Mouse (Mus musculus) liver, embryonic 16.5 days (tissue): Measurements from ENCODE around the gene Prkd2. TPM values are rescaled to one million over a fixed set of nuclear protein-coding genes. Genes with fewer than 3 reads are reported as not detected.
A peak's percentile ranks its signal among the peaks of the same experiment; 100 is the strongest.

Experiments
- ATAC-seq: fragments of 200-750 bp; cut with Nextera tagmentation; 2 replicates; pipeline ENCODE4 v1.8.0; 2017; ENCODE audit warnings: low read depth, mild to moderate bottlenecking, moderate number of reproducible peaks, moderate library complexity
- H3K27ac ChIP-seq: fragments of 300-500 bp; sonication (generic); 2 replicates; pipeline ENCODE4 v1.5.1; 2014; ENCODE audit warnings: mild to moderate bottlenecking, low read length
- H3K27me3 ChIP-seq: fragments of 300-500 bp; sonication (generic); 2 replicates; pipeline ENCODE4 v1.6.1; 2014; ENCODE audit warnings: low read depth, low read length, mixed read lengths; ENCODE audit not compliant: control insufficient read depth, insufficient read depth
- H3K36me3 ChIP-seq: fragments of 300-500 bp; sonication (generic); 2 replicates; pipeline ENCODE4 v1.6.1; 2014; ENCODE audit warnings: mild to moderate bottlenecking; ENCODE audit not compliant: control insufficient read depth, insufficient read depth
- H3K4me1 ChIP-seq: fragments of 300-500 bp; sonication (generic); 2 replicates; pipeline ENCODE4 v1.6.1; 2014; ENCODE audit warnings: low read depth, low read length, mixed read lengths; ENCODE audit not compliant: control insufficient read depth
- H3K4me2 ChIP-seq: fragments of 300-500 bp; sonication (generic); 2 replicates; pipeline ENCODE4 v1.6.1; 2014; ENCODE audit warnings: low read depth, low read length, mixed read lengths
- H3K4me3 ChIP-seq: fragments of 300-500 bp; sonication (generic); 2 replicates; pipeline ENCODE4 v1.5.1; 2014; ENCODE audit warnings: low read depth, mild to moderate bottlenecking, low read length
- H3K9ac ChIP-seq: fragments of 300-500 bp; sonication (generic); 2 replicates; pipeline ENCODE4 v1.6.1; 2014; ENCODE audit warnings: low read depth, low read length
- H3K9me3 ChIP-seq: fragments of 300-500 bp; sonication (generic); replicated peaks from 2 replicates; pipeline ENCODE4 v1.6.1; 2016; ENCODE audit warnings: low read length; ENCODE audit not compliant: control insufficient read depth
- WGBS: fragments of 180-500 bp; shearing (Covaris S2); extraction: QIAGEN DNeasy Blood & Tissue Kit; methylation state at CpG from one replicate; pipeline ENCODE4 v1.1.7; 2014; ENCODE audit not compliant: insufficient replicate concordance; 5-methylcytosine and 5-hydroxymethylcytosine counted together
- polyA plus RNA-seq: library from polyadenylated mRNA; unstranded; fragments of >200 nt; fragmentation: Nextera tagmentation; extraction: Ambion mirVana; gene quantifications from 2 replicates; pipeline ENCODE4 v1.2.1, GENCODE M21; 2015

Gene Prkd2
- polyA plus RNA-seq, 1 experiment from 2014 or later, result 3.6 TPM

DNA sequence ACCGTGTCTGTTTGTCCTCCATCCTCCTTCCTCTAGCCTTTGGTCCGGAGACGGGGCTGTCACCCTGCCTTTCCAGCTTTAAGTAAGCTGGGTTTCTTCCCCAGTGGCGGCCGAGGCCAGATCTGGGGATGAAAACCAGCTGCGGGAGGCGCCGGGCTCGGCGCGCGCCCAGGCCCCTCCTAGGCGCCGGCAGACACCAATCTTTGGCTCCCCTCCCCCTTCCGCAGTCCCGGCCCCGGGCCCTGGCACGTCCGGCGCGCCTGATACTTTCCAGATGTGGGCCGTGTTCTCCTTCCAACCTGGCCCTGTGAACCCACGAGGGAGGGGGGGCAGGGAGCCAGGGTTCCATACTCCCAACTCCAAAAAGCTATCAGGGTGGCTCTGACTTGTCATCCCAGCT is 48.2 kb downstream of the Prkd2 start:
- WGBS, result 3% methylated on average over 23 of the region's 23 CpGs

DNA sequence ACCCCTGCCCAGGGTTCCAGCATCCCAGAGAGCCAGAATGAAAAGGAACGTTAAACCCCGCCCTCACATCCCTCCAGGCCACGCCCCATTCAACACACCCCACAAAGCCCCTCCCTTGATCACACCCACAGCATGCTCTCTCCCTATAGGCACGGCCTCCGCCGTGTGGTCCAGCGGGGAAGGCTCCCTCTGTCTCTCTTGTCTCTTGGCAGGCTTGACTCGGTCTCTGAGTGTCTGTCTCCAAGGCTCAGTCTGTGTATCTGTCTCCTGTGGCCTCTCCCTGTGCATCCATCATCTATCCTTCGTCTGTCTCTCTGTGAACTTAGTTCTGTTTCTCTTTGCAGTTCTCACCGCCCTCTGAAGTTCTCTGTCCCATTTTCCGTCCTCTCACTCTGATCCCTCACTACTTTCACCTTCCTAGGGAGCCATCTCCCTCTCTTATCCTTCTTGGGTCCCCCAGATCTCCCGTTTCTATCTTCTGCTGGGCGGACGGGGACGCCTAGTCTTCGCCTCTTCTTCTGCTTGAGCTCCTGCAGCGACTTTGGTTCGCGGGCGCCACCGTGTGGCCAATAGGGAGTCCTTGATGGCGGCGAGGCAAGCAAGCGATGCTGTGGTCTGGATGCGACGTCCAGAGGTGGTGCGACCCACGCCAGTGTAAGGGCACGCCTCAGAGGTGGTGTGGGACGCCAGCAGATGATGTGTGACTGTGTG is 49.1 kb downstream of the Prkd2 start, which contains the start of gene Gng8:
TSS of gene Gng8 (plus strand) at position 146 of the 711 bp plus-strand sequence.
- H3K4me1 ChIP-seq, result peaks cover 9% of the 10 kb centered on the region
- peaks cover 57% of the 10 kb centered on the region for H3K27me3 ChIP-seq
- peak; percentile 82 for ATAC-seq
- no peaks in the 10 kb centered on the region for H3K9me3 ChIP-seq
- H3K4me3 ChIP-seq, result peak within 1 kb of the TSS; percentile 44
- H3K4me2 ChIP-seq, result peak within 1 kb of the TSS; percentile 80
- H3K36me3 ChIP-seq, result no peaks in the 10 kb centered on the region
- no peak within 1 kb of the TSS for H3K9ac ChIP-seq
- under 1% methylated on average over 30 of the region's 30 CpGs for WGBS
- H3K27ac ChIP-seq, result no peak within 1 kb of the TSS

More for the DNA sequence above, 48.2 kb downstream of the Prkd2 start:
- H3K36me3 ChIP-seq, result no peaks in the 10 kb centered on the region
- no peak overlapping the region for H3K4me2 ChIP-seq
- peaks cover 9% of the 10 kb centered on the region for H3K4me1 ChIP-seq
- no peak overlapping the region for H3K9ac ChIP-seq
- ATAC-seq, result no peak
- no peak overlapping the region for H3K27ac ChIP-seq
- H3K9me3 ChIP-seq, result peaks cover 3% of the 10 kb centered on the region
- peaks cover 65% of the 10 kb centered on the region for H3K27me3 ChIP-seq
- H3K4me3 ChIP-seq, result no peak overlapping the region

DNA sequence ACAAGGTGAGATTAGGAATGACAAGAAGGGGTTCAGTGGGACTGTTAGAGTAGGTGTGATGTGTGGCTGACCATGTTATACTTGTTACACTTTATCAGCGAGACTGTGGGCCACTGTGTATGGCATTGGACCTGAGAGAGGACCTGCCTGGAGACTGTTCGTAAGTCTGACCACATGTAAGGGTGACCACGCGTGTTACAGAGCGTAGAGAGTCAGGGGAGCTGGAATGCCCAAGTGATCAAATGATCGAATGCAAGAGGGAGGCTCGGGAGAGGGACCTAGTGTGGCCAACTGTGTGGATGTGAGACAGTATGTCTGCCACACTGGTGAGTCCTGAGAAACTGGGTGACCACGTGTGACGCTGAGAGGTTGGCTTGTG is 49.6 kb downstream of the Prkd2 start:
- no peak overlapping the region for H3K27ac ChIP-seq
- peaks cover 9% of the 10 kb centered on the region for H3K4me1 ChIP-seq
- 34% methylated on average over 9 of the region's 9 CpGs for WGBS
- no peaks in the 10 kb centered on the region for H3K9me3 ChIP-seq
- no peak overlapping the region for H3K9ac ChIP-seq
- no peak overlapping the region for H3K4me3 ChIP-seq
- H3K27me3 ChIP-seq, result peaks cover 55% of the 10 kb centered on the region
- H3K4me2 ChIP-seq, result peak overlapping the region; percentile 80; the same call in 1 of the 2 replicates
- H3K36me3 ChIP-seq, result no peaks in the 10 kb centered on the region
- ATAC-seq, result peak; percentile 1; the same call in 1 of the 2 replicates

DNA sequence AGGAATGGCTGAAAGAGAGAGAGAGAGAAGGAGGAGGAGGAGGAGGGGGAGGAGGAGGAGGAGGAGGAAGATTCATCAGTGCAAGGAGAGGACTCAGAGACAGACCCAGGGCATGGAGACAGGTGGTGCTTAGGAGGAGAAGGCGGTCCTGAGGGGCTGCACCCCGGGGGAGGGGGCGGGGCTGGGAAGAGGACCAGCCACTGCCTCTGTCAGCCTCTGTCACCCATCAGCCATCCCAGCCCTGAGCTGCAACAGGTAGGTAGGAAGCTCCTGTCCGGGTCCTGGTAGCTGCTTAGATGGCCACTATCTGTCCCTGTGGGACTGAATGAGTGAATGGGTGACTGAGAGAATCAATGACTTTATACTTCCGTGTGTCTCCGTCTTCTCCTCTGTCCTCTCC is 50.9 kb downstream of the Prkd2 start:
- Histone ChIP-seq H3K27me3 (peaks cover 46% of the 10 kb centered on the region), H3K9me3 (no peaks in the 10 kb centered on the region), H3K4me1 (peaks cover 9% of the 10 kb centered on the region), H3K27ac (no peak overlapping the region), H3K4me2 (no peak overlapping the region), H3K4me3 (no peak overlapping the region), H3K9ac (no peak overlapping the region), H3K36me3 (no peaks in the 10 kb centered on the region)
- no peak for ATAC-seq
- 12% methylated on average over 6 of the region's 6 CpGs for WGBS

DNA sequence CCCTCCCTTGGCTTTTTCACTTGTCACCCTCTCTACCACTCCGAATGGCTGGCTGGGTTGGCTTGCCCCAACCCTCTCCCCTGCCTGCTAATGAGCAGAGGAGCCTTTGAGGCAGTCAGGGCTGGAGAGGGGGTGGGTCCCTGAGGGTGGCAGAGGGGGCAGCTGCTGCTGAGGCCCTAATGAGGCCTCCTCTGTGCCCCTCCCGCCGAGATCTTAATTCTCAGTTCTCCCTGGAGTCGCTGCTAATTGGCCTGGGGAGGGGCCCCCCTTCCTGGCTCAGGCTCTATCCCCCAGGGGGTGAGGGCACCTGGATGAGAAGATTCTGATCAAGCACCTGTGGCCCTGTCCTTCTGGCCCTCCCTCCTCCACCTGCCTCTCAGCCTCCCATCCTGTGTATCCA is 51.6 kb downstream of the Prkd2 start:
- ATAC-seq, result no peak
- Histone ChIP-seq H3K9me3 (no peaks in the 10 kb centered on the region), H3K4me2 (no peak overlapping the region), H3K36me3 (no peaks in the 10 kb centered on the region), H3K9ac (no peak overlapping the region), H3K27me3 (peaks cover 42% of the 10 kb centered on the region), H3K4me1 (peaks cover 9% of the 10 kb centered on the region), H3K27ac (no peak overlapping the region), H3K4me3 (no peak overlapping the region)
- 7% methylated on average over 4 of the region's 4 CpGs for WGBS

DNA sequence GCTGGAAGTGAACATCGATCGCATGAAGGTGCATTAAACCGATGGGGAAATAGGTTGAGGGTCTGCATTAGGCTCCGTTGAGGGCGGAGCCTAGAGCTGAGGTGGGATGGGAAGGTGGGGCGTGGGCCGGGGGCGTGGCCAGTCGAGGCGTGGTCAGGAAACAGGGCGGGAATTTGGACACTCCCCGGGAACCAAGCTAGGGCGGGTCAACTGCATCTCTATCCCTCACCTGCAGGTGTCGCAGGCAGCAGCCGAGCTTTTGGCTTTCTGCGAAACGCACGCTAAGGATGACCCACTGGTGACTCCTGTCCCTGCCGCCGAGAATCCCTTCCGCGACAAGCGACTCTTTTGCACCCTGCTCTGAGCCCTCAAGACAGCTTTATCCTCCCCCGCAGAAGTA is 52.3 kb downstream of the Prkd2 start:
- Histone ChIP-seq H3K4me2 (0 out of 2 replicates have a peak overlapping the region, but pooled peaks have one; percentile 14), H3K36me3 (no peaks in the 10 kb centered on the region), H3K9me3 (no peaks in the 10 kb centered on the region), H3K9ac (no peak overlapping the region), H3K4me1 (peaks cover 9% of the 10 kb centered on the region), H3K27ac (no peak overlapping the region), H3K4me3 (no peak overlapping the region), H3K27me3 (peaks cover 42% of the 10 kb centered on the region)
- under 1% methylated on average over 24 of the region's 24 CpGs for WGBS
- peak; percentile 17; the same call in 1 of the 2 replicates for ATAC-seq

DNA sequence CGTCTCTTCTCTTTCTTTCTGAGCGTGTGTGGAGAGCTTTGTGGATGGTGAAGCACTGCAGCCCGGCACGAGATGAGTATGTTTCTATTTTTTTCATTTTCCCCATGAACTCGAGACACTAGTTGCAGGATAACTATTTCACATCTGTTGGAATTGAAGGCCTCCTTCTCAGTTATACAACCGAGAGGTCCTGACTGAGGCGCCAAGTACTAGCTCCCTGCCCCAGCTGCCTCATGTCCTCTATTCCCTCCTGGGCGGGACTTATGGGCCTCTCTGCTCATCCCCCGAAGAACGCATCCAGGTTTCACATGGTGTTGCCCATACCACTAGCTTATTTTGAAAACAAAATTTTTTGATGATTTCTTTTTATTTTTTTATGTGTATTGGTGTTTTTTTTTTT is 52.8 kb downstream of the Prkd2 start:
- H3K9me3 ChIP-seq, result no peaks in the 10 kb centered on the region
- H3K9ac ChIP-seq, result no peak overlapping the region
- H3K4me1 ChIP-seq, result peaks cover 9% of the 10 kb centered on the region
- no peak overlapping the region for H3K4me3 ChIP-seq
- no peak overlapping the region for H3K27ac ChIP-seq
- H3K27me3 ChIP-seq, result peaks cover 37% of the 10 kb centered on the region
- no peaks in the 10 kb centered on the region for H3K36me3 ChIP-seq
- no peak for ATAC-seq
- WGBS, result 31% methylated on average over 10 of the region's 10 CpGs
- H3K4me2 ChIP-seq, result 0 out of 2 replicates have a peak overlapping the region, but pooled peaks have one; percentile 14

DNA sequence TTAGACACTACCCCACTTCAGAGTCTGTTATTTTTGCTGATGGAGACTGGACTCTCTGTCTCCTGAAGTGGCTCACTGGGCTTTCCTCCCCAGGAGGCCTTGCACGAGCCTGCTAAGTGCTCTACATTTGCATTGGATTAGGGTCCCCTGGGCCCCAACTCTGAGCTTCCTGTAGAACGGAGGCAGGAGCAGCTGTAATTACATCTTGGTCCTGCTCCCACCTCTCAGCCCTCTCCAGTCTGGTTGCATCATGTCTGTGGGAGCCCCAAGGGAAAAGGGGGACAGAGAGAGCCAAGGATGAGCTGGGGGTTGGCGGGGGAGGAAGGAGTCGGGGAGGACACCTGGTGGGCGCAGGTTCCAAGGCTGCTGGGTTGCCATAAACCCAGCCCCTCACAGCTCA is 57.8 kb downstream of the Prkd2 start:
- peaks cover 2% of the 10 kb centered on the region for H3K4me1 ChIP-seq
- H3K36me3 ChIP-seq, result no peaks in the 10 kb centered on the region
- no peak for ATAC-seq
- no peak overlapping the region for H3K4me3 ChIP-seq
- H3K27ac ChIP-seq, result no peak overlapping the region
- 50% methylated on average over 5 of the region's 5 CpGs for WGBS
- no peak overlapping the region for H3K4me2 ChIP-seq
- no peaks in the 10 kb centered on the region for H3K9me3 ChIP-seq
- H3K27me3 ChIP-seq, result no peaks in the 10 kb centered on the region
- no peak overlapping the region for H3K9ac ChIP-seq

DNA sequence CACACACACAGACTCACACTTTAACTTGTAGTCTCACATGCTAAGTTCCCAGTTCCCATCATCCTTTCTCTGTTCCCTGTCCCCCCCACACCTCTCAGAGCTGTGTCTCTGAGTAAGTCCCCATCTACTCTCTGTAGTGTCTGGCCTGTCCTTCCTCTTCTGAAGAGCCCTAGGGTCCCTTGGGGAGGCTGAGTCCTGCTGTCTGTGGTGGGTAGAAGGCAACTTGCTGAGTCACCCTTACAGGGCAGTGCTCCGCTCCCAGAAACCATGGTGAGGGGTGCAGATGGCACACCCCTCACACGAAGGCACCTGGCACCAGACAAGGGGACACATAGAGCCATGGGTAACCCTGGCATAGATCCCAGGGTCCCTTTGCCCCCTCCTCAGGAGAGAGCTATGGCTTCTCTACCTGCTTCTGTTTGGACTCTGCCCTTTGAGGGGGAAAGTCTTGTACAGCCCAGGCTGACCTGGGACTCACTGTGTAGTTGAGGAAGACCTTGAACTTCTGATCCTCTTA is 60.8 kb downstream of the Prkd2 start:
- peaks cover 11% of the 10 kb centered on the region for H3K4me1 ChIP-seq
- H3K27me3 ChIP-seq, result peaks cover under 1% of the 10 kb centered on the region; the same call in 1 of the 2 replicates
- H3K4me3 ChIP-seq, result no peak overlapping the region
- no peak for ATAC-seq
- 22% methylated on average over 2 of the region's 2 CpGs for WGBS
- no peak overlapping the region for H3K4me2 ChIP-seq
- H3K36me3 ChIP-seq, result no peaks in the 10 kb centered on the region
- no peak overlapping the region for H3K9ac ChIP-seq
- no peaks in the 10 kb centered on the region for H3K9me3 ChIP-seq
- H3K27ac ChIP-seq, result no peak overlapping the region
